Mouse (Mus musculus): ENCODE measurements around the gene Lama2.

- TF ChIP-seq POLR2A (IDR thresholded peaks at IDR 0.05; ENCODE audit: insufficient read depth, low read depth, low read length) (no peak), CTCF (IDR thresholded peaks at IDR 0.05) (no peak), EP300 (IDR thresholded peaks at IDR 0.05; ENCODE audit: insufficient read depth, low read depth, low read length) (no peak)
Measured at GRCm38 (mm10) chr10:27123763-27124162, 495.8 kb downstream of the Lama2 start.

All from heart, adult 2 months (tissue).